Mouse (Mus musculus) intestine, embryonic 14.5 days (tissue): Measurements from ENCODE around the gene Tbc1d4. TPM values are rescaled to one million over a fixed set of nuclear protein-coding genes. Genes with fewer than 3 reads are reported as not detected.
A peak's percentile ranks its signal among the peaks of the same experiment; 100 is the strongest.

Source experiments
- ATAC-seq: fragments of 200-750 bp; cut with Nextera tagmentation; replicated peaks from 2 replicates; pipeline ENCODE4 v1.8.0; 2017; ENCODE audit warnings: low read depth, moderate number of reproducible peaks, moderate TSS enrichment, moderate library complexity; ENCODE audit not compliant: low FRiP score, low TSS enrichment
- DNase-seq: peaks from one replicate; pipeline ENCODE4 v3.0.0-alpha.2; 2018; ENCODE audit warnings: low spot score
- H3K27ac ChIP-seq: fragments of 300-500 bp; sonication (generic); 2 replicates; pipeline ENCODE4 v1.5.1; 2014; ENCODE audit warnings: low read depth, mild to moderate bottlenecking, control low read depth
- H3K27me3 ChIP-seq: fragments of 300-500 bp; sonication (generic); replicated peaks from 2 replicates; pipeline ENCODE4 v1.6.1; 2014; ENCODE audit warnings: low read length, control low read depth; ENCODE audit not compliant: control insufficient read depth, insufficient read depth
- H3K36me3 ChIP-seq: fragments of 300-500 bp; sonication (generic); 2 replicates; pipeline ENCODE4 v1.6.1; 2014; ENCODE audit warnings: low read length, control low read depth; ENCODE audit not compliant: control insufficient read depth, insufficient read depth
- H3K4me1 ChIP-seq: fragments of 300-500 bp; sonication (generic); replicated peaks from 2 replicates; pipeline ENCODE4 v1.6.1; 2014; ENCODE audit warnings: low read length, control low read depth, mixed read lengths; ENCODE audit not compliant: control insufficient read depth, insufficient read depth
- H3K4me2 ChIP-seq: fragments of 300-500 bp; sonication (generic); 2 replicates; pipeline ENCODE4 v1.6.1; 2014; ENCODE audit warnings: low read length
- H3K4me3 ChIP-seq: fragments of 300-500 bp; sonication (generic); 2 replicates; pipeline ENCODE4 v1.5.1; 2014; ENCODE audit warnings: low read depth, low read length, control low read depth, mixed read lengths
- H3K9ac ChIP-seq: fragments of 300-500 bp; sonication (generic); 2 replicates; pipeline ENCODE4 v1.6.1; 2014; ENCODE audit warnings: mild to moderate bottlenecking, low read length
- H3K9me3 ChIP-seq: fragments of 300-500 bp; sonication (generic); 2 replicates; pipeline ENCODE4 v1.6.1; 2016; ENCODE audit warnings: low read length, control low read depth; ENCODE audit not compliant: control insufficient read depth
- WGBS: fragments of 180-500 bp; shearing (Covaris S2); extraction: QIAGEN DNeasy Blood & Tissue Kit; methylation state at CpG from one replicate; pipeline ENCODE4 v1.1.7; 2014; 5-methylcytosine and 5-hydroxymethylcytosine counted together
- polyA plus RNA-seq: library from polyadenylated mRNA; unstranded; fragments of >200 nt; fragmentation: Nextera tagmentation; extraction: Ambion mirVana; gene quantifications from 2 replicates; pipeline ENCODE4 v1.2.1, GENCODE M21; 2014

Tbc1d4 gene
- polyA plus RNA-seq, 1 experiment from 2014 or later = 7.5 TPM

DNA sequence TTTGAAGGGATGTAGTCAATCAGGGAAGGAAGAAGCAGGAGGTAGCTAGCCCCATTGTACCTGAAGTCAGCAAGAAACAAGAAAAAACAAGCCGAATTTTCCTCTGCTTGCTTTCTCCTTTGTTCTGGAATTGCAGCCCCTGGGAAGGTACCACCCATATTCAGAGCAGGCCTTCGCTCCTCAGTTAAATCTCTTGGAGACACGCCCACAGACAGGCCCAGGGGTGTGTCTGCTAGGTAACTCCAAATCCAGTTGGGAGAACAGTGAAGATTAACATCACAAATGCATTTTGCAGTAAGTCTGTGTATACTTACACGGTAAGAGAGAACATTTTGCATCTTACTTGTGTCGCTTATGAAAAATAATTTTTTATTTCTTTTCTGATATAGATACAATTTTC, 92.1 kb downstream of the Tbc1d4 start:
- Histone ChIP-seq H3K27me3 (no peaks in the 10 kb centered on the region), H3K9me3 (no peaks in the 10 kb centered on the region), H3K9ac (no peak overlapping the region), H3K4me3 (no peak overlapping the region), H3K36me3 (no peaks in the 10 kb centered on the region), H3K4me2 (no peak overlapping the region), H3K27ac (no peak overlapping the region), H3K4me1 (no peaks in the 10 kb centered on the region)
- WGBS = 35% methylated on average over 5 of the region's 5 CpGs
- no peak for ATAC-seq
- DNase-seq = peak; percentile 41

- no peaks in the 10 kb centered on the region for H3K27me3 ChIP-seq
- ATAC-seq = no peak
- no peaks in the 10 kb centered on the region for H3K36me3 ChIP-seq
- no peak overlapping the region for H3K9ac ChIP-seq
- H3K4me2 ChIP-seq = no peak overlapping the region
- 83% methylated on average over 11 of the region's 11 CpGs for whole genome bisulfite sequencing
- H3K4me1 ChIP-seq = no peaks in the 10 kb centered on the region
- H3K9me3 ChIP-seq = no peaks in the 10 kb centered on the region
- peak; percentile 41 for DNase-seq
- no peak overlapping the region for H3K4me3 ChIP-seq
- H3K27ac ChIP-seq = no peak overlapping the region
These were observed 93.0 kb downstream of the Tbc1d4 start for GRCm38 (mm10) chr14:101516031-101516430.

GRCm38 (mm10) chr14:101515271-101515670, 93.7 kb downstream of the Tbc1d4 start:
- Histone ChIP-seq H3K36me3 (no peaks in the 10 kb centered on the region), H3K4me2 (no peak overlapping the region), H3K27ac (no peak overlapping the region), H3K4me3 (no peak overlapping the region), H3K9ac (no peak overlapping the region), H3K4me1 (no peaks in the 10 kb centered on the region), H3K27me3 (no peaks in the 10 kb centered on the region), H3K9me3 (no peaks in the 10 kb centered on the region)
- WGBS = 66% methylated on average over 4 of the region's 4 CpGs
- ATAC-seq (no peak), DNase-seq (peak; percentile 25)

DNA sequence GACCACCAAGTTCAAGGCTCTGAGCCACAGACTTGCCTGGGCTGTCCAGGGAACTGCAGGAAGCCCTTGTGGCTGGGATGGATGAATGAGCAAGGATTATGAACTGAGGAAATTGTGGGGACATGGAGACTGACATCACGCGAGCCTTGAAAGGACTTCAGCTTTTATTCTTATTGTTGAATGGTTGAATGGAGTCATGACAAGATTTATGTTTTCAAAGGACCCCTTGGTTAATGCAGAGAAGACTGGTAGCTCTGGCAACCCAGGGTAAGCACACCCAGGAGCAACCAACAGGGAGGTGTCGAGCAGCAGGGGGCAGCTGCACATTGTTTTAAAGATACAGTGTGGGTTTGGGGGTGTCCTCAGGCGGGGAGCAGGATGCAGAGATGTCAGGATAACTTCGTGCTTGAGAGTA, 94.4 kb downstream of the Tbc1d4 start:
- DNase-seq (no peak), ATAC-seq (no peak)
- Histone ChIP-seq H3K9me3 (no peaks in the 10 kb centered on the region), H3K4me3 (no peak overlapping the region), H3K4me1 (no peaks in the 10 kb centered on the region), H3K27ac (no peak overlapping the region), H3K36me3 (no peaks in the 10 kb centered on the region), H3K4me2 (no peak overlapping the region), H3K9ac (no peak overlapping the region), H3K27me3 (no peaks in the 10 kb centered on the region)
- 59% methylated on average over 5 of the region's 5 CpGs for WGBS

DNA sequence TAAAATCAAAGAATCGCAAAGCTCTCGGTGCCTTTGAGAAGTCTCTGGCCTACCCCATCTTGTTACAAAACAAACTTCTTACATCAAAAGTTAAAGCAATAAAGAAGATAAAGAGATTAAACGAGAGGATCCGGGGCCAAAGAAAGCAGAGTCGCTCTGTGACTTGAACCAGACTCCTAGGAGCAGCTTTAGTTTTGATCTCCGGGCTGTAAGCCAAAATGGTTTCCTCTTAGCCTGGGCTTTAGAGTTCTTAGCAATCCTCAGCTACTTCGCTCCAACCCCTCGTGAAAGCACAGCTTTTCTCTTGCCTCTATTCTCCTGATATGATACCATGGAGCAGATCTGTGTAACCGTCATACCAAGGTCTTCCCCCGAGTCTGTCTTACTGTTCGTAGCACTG, 95.8 kb downstream of the Tbc1d4 start:
- DNase-seq (no peak), ATAC-seq (no peak; the same call in 1 of the 2 replicates)
- H3K9ac ChIP-seq = no peak overlapping the region
- 61% methylated on average over 11 of the region's 11 CpGs for WGBS
- no peak overlapping the region for H3K27ac ChIP-seq
- H3K4me2 ChIP-seq = no peak overlapping the region
- H3K9me3 ChIP-seq = no peaks in the 10 kb centered on the region
- H3K4me1 ChIP-seq = no peaks in the 10 kb centered on the region
- H3K27me3 ChIP-seq = no peaks in the 10 kb centered on the region
- no peaks in the 10 kb centered on the region for H3K36me3 ChIP-seq
- H3K4me3 ChIP-seq = no peak overlapping the region

DNA sequence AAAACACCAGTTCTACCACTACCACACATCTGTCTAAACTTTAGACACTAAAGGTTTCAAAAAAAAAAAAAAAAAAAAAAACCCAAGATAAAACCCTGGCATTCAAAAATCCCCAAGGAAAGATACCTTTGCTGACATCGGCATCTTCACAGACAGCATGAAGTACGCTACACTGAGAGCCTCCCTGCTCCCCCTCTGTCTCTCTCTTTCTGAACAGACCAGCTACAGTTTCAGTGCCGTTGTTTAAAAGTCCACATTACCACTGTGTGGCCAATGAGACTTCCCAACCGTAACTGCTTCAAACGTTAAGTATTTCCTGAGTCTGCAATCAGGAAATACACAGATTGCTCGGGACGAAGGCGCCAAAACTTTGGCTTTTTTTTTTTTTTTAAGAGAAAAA, 97.6 kb downstream of the Tbc1d4 start:
- Histone ChIP-seq H3K9me3 (no peaks in the 10 kb centered on the region), H3K4me3 (no peak overlapping the region), H3K4me2 (no peak overlapping the region), H3K9ac (no peak overlapping the region), H3K4me1 (no peaks in the 10 kb centered on the region), H3K36me3 (no peaks in the 10 kb centered on the region), H3K27me3 (no peaks in the 10 kb centered on the region), H3K27ac (no peak overlapping the region)
- peak; percentile 43 for DNase-seq
- ATAC-seq = no peak
- WGBS = 70% methylated on average over 8 of the region's 8 CpGs

DNA sequence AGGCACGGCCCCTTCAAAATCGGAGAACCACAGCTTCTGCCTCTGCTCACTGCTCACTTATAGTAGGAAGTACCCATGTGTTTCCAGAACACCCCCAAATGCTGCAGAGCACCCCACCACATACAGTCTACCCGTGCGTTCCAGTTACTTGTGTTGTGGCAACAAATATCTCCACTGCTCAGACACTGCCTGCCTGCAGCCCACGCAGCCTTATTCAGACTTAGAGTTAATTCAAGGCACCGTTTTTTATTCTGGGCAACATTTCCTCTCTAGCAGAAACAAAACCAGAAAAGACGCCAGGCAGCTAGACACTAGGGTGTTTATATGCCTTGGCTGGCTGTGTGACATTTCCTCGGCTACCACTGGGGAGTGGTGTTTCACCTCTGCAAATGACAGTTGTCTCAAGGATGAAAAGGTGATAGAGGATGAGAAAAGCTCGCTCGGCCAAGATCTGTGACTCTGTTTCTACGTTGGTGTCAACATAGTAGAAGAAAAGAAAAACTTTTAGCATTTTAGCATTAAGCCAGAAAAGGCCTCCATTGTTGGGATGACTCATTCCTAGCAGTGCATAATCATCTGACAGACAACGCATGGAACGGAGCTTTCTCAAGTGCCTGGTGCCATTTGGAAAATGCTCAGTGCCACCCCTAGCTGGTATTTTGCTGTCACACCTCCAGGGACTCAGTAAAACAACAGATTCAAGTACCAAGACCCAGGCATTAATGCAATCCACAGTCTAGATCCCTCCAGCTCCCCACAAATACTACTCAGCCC, 98.3 kb downstream of the Tbc1d4 start:
- no peak overlapping the region for H3K9ac ChIP-seq
- 75% methylated on average over 13 of the region's 13 CpGs for WGBS
- no peaks in the 10 kb centered on the region for H3K27me3 ChIP-seq
- H3K4me1 ChIP-seq = no peaks in the 10 kb centered on the region
- peak; percentile 41 for DNase-seq
- no peak overlapping the region for H3K4me3 ChIP-seq
- no peak overlapping the region for H3K4me2 ChIP-seq
- no peak for ATAC-seq
- H3K27ac ChIP-seq = no peak overlapping the region
- H3K9me3 ChIP-seq = no peaks in the 10 kb centered on the region
- no peaks in the 10 kb centered on the region for H3K36me3 ChIP-seq

DNA sequence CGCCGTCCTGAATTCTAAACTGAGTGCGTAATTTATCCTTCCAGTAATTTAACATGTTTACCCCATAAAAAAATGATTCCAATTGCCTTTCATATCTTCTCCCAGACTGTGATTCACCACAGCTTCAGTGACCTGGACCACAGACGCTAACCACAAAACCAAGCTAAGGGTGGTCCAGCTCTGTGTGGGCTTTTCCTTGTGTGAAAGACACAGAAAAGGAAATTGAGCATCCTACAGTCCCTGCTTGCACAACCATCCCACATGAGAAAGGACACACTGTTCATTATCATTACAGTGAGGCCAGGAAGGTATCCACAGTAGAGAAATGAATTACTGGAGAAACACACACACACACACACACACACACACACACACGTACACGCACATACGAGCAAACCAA, 99.2 kb downstream of the Tbc1d4 start:
- WGBS = 78% methylated on average over 7 of the region's 7 CpGs
- DNase-seq (no peak), ATAC-seq (no peak)
- H3K27ac ChIP-seq = no peak overlapping the region
- no peaks in the 10 kb centered on the region for H3K36me3 ChIP-seq
- H3K4me1 ChIP-seq = no peaks in the 10 kb centered on the region
- no peak overlapping the region for H3K4me2 ChIP-seq
- no peaks in the 10 kb centered on the region for H3K27me3 ChIP-seq
- no peak overlapping the region for H3K9ac ChIP-seq
- no peaks in the 10 kb centered on the region for H3K9me3 ChIP-seq
- H3K4me3 ChIP-seq = no peak overlapping the region

DNA sequence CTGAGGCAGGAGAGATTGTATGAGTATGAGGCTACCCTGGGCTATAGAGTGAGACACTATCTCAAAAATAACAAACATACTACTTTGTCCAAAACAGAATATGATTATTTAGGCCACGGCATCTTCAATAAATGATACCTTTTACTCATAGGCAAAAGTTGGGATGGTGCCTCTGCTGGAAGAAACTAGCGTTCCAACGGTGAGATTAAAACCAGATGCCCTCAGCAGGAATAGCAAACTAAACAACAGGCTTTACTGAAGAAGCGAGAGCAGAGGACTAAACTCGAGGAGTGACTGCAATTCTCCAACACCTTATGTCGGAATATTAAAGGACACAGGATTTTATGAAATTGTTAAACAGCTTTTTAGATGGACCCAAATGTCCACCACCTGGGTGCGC, 101.0 kb downstream of the Tbc1d4 start:
- Histone ChIP-seq H3K4me3 (no peak overlapping the region), H3K36me3 (no peaks in the 10 kb centered on the region), H3K9me3 (no peaks in the 10 kb centered on the region), H3K27ac (no peak overlapping the region), H3K4me2 (no peak overlapping the region), H3K27me3 (no peaks in the 10 kb centered on the region), H3K9ac (no peak overlapping the region), H3K4me1 (no peaks in the 10 kb centered on the region)
- ATAC-seq = no peak
- DNase-seq = no peak
- WGBS = 66% methylated on average over 7 of the region's 7 CpGs
